Mouse (Mus musculus): ENCODE results near the gene Sptssb. TPM values are rescaled to one million over a fixed set of nuclear protein-coding genes. Genes with fewer than 3 reads are reported as not detected.

Gene Sptssb
- 2.6 and 5.0 TPM in 2 replicates for polyA plus RNA-seq (2012; rRNA removed)

- DNase-seq (ENCODE audit: extremely low spot score in 1 of 2, low spot score in 1 of 2): peak in 1 of 2 experiments; percentile 59
Observed at GRCm38 (mm10) chr3:69859858-69860588, at the start of gene Sptssb. Gene Sptssb, minus strand, starts transcription at chr3:69859940.

GRCm38 (mm10) chr3:69908074-69908473 is 48.3 kb upstream of the Sptssb start:
- DNase-seq (ENCODE audit: extremely low spot score in 1 of 2, low spot score in 1 of 2): peak in 1 of 2 experiments; percentile 60

- no peak for DNase-seq (ENCODE audit: extremely low spot score in 1 of 2, low spot score in 1 of 2)
Observed at GRCm38 (mm10) chr3:69907564-69907963, 47.8 kb upstream of the Sptssb start.

GRCm38 (mm10) chr3:69902787-69903477 is 43.2 kb upstream of the Sptssb start:
- no peak for DNase-seq (ENCODE audit: extremely low spot score in 1 of 2, low spot score in 1 of 2)

GRCm38 (mm10) chr3:69902382-69902781 is 42.6 kb upstream of the Sptssb start:
- no peak for DNase-seq (ENCODE audit: extremely low spot score in 1 of 2, low spot score in 1 of 2)

- no peak for DNase-seq (ENCODE audit: extremely low spot score in 1 of 2, low spot score in 1 of 2)
Observed at GRCm38 (mm10) chr3:69901874-69902381, 42.2 kb upstream of the Sptssb start.

- DNase-seq (ENCODE audit: extremely low spot score in 1 of 2, low spot score in 1 of 2): no peak
Observed at GRCm38 (mm10) chr3:69900335-69900734, 40.6 kb upstream of the Sptssb start.

- DNase-seq (ENCODE audit: extremely low spot score in 1 of 2, low spot score in 1 of 2): peak in 1 of 2 experiments; percentile 88
Observed at GRCm38 (mm10) chr3:69897917-69898594, 38.3 kb upstream of the Sptssb start.

- DNase-seq (ENCODE audit: extremely low spot score in 1 of 2, low spot score in 1 of 2): no peak
Observed at GRCm38 (mm10) chr3:69895516-69895915, 35.8 kb upstream of the Sptssb start.

- DNase-seq (ENCODE audit: extremely low spot score in 1 of 2, low spot score in 1 of 2): no peak
Observed at GRCm38 (mm10) chr3:69892187-69893094, 32.7 kb upstream of the Sptssb start.

- DNase-seq (ENCODE audit: extremely low spot score in 1 of 2, low spot score in 1 of 2): no peak
Observed at GRCm38 (mm10) chr3:69885866-69886265, 26.1 kb upstream of the Sptssb start.

GRCm38 (mm10) chr3:69883710-69884109 is 24.0 kb upstream of the Sptssb start:
- DNase-seq (ENCODE audit: extremely low spot score in 1 of 2, low spot score in 1 of 2): peak in 1 of 2 experiments; percentile 50

GRCm38 (mm10) chr3:69877538-69877937 is 17.8 kb upstream of the Sptssb start:
- DNase-seq (ENCODE audit: extremely low spot score in 1 of 2, low spot score in 1 of 2): no peak

GRCm38 (mm10) chr3:69874721-69875120 is 15.0 kb upstream of the Sptssb start:
- DNase-seq (ENCODE audit: extremely low spot score in 1 of 2, low spot score in 1 of 2): no peak

GRCm38 (mm10) chr3:69872661-69873327 is 13.1 kb upstream of the Sptssb start:
- no peak for DNase-seq (ENCODE audit: extremely low spot score in 1 of 2, low spot score in 1 of 2)

GRCm38 (mm10) chr3:69871174-69871573 is 11.4 kb upstream of the Sptssb start:
- DNase-seq (ENCODE audit: extremely low spot score in 1 of 2, low spot score in 1 of 2): no peak

GRCm38 (mm10) chr3:69869702-69870101 is 10.0 kb upstream of the Sptssb start:
- no peak for DNase-seq (ENCODE audit: extremely low spot score in 1 of 2, low spot score in 1 of 2)

- no peak for DNase-seq (ENCODE audit: extremely low spot score in 1 of 2, low spot score in 1 of 2)
Observed at GRCm38 (mm10) chr3:69861789-69862395, 2.2 kb upstream of the Sptssb start.
